Mouse (Mus musculus) cerebellum, postnatal 36 days (tissue): ENCODE measurements around the gene Extl2.

Experiments
- DNase-seq, 2 experiments: peaks; one replicate each; pipeline ENCODE4 v3.0.0; 2021 to 2022; ENCODE audit warnings: mixed read lengths in 2 of 2

Extl2 gene

DNA sequence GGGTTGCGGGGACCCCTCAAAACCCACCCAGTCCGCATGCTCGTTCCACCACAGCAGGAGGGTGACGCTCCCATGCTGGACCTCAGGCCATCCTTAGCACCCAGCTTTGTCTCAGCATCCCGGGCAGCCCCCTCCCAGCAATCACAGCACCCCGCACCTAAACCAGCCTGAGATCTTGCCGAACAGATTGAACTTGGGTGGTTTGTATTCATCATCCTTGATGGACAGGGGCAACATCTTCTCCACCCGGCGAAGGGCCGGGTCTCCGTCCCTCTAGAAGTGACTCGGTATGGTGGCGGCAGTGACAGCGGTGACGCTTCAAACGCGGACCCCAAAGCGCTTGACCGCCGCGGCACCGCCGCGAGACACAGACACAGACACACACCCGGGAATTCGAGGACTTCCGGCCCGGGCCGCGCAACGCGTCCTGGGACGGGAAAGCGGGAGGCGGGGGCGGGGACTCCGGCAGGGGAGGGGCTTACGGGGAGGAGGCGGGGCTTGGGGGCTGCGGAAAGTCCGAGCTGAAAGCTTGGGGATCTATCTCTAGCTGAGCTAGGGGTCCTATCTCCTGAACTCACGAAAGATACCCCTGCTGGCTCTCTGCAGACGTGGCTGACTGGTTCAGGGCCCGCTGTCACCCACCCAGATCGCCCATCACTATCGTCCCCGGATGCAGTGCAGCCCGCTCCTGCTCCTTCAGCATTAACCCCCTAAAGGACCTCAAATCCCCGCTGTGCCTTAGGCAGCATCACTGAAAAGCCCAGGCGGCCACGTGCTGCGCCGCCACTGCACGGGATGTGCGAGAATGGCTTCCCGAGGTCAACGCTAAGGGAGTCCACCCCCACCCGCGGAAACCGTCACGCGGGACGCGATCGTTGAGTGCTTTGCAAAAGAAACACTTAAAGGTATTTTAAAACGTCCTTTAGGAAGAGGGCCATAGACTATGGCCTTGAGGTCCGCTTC is at the start of gene Extl2, which contains the start of gene Slc30a7:
Extl2 (plus strand) TSS at position 485 of the 963 bp plus-strand sequence.
Slc30a7 (minus strand) TSS at position 429 of the 963 bp plus-strand sequence.
- DNase-seq, result peak; percentile 81 to 85

DNA sequence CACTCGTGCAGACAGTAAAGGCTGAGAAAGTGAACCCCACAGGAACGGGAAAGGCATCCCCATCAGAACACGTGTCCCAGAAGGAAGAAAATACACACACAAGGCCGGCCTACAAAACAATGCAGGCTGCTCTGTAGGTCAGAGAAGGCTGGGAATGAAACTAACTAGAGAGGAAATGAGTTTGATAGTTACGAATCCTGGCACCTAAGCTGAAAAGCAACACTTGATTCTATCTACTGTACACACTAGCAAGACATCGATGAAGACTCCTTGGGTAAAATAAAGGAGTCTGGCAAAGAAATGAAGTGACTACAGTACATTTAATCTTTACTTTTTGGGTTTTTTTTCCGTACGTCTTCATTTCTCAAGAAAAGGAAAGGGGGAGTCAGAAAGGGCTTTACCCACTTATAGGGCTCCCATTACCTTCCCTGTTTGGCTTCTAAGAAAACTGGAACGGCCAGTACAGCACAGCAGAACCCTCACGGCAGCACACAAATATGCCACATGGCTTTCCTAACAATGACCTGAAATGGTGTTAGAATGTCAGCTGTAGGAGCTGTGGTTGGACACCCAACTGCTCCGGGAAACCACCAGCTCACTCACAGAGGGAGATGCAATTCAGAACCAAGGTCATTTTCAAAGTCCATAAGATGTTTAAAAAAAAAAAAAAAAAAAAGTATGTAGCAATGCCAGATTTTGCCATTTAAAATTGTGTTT is 45.8 kb upstream of the Extl2 start:
- DNase-seq, result no peak

DNA sequence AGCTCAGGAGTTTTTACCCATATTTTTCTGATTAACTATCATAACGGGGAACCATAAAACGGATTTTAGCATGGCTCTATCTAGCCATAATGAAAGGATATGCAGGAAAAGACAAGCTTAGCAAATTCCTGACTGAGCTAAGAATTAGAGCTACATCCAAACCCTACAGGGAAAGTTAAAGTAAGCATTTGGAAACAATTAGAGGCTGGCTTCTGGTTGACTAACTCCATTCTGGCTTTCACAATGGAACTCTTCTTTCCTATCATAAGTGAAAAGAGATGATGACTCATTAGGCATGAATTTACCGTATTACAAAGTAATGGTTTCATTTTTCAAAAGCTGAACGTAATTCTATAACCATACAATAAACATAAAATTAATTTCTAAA is 45.2 kb upstream of the Extl2 start:
- DNase-seq, result no peak

DNA sequence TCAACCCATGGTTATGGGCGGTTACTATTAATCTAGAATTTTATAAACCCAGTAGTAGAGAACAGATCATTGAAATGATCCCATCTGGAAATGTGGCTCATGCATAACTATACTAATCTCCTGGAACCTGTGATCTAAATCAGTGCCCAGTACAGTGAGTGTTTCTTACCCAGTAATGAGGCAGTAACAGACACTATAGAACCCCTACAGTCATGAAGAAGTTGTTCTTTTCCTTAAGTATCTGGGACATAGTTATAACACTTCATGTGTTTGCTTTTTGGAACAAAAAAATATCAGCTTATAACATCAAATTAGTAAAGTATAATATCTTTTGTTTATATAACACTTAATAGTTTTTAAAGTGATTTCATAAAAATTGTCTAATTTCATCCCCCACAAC is 43.7 kb upstream of the Extl2 start:
- DNase-seq, result no peak

DNA sequence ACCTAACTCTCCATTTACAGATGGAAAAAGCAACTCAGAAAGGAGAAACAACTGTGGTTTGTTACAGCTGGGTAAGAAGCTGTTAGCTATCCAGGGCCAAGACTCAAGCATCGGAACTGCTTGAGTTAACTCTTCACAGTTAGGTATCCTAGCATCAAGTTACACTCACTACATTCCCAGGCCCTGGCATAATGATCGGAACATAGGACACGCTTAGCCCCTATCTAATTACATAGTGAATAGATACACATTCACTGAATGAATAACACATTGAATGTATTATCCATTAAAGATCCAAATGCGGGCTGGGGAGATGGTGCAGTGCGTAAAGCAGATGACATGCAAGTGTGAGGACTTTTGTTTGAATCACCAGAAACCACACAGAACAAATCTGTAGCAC is 43.2 kb upstream of the Extl2 start:
- no peak for DNase-seq

DNA sequence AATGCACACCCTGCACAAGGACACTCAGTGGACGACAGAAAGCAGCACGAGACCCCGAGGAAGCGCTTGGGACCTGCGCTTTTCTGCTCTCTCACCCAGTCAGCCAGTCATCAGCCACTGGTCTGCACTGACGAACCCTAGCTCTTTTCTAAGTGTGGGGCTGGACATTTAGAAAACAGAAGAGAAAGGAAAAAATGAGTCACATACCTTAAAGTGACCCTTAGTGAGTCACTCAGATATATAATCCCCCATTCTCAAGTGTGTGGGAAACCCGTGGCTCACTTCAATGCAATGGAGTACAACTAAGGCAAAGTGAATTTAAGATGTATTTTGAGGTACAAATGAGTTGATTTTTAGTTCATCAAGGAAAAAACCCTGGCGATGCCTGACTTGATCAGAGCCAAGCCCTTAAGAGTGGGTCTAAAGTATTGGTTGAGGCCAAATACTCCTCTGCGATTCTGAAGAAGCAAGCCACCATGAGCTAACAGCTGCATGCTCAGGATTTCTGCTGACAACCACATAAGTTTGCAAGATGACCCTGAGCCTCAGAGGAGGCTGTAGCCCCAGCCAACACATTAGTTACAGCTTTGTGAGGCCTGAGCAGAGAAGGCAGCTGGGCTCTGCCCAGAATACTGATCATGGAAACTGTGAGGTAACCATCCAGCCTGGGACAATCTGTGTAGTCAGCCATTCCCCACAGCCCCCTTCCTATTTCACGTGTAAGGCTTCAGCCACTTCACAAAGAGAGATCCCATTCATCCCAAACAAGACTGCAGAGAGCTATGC is 38.3 kb upstream of the Extl2 start:
- DNase-seq, result no peak

DNA sequence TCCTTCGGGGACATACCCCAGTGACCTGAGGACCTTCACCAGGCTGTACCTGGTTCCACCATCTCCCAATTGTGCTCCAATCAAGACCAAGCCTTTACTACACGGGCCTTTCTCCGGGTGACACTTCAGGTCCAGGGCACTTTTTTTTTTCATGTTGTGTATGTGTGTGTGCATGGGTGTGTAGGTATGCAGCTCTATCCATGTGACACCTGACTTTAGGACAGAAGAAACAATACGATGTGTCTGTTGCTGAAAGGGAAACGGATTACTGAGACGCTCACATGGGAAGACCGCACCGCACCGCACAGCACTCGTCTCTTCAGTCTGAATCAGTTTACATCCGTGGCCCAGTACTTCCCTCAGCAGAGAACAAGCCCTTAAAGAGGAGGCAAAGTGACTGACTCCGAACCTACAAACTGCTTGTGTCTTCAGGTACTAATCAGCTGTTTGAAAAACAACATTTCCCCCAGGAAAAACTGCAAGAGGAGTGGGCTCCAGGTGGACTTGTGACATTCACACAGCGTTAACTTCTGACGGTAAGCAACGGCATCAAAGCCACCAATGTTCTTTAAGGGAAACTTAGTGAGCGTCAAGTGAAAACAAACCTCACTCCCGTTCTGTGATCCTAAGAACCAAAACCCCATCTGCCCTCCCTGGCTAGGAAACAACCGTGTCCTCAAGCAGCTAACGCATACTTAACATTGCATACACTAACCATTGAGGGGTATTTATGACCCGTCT is 36.0 kb upstream of the Extl2 start:
- no peak for DNase-seq

DNA sequence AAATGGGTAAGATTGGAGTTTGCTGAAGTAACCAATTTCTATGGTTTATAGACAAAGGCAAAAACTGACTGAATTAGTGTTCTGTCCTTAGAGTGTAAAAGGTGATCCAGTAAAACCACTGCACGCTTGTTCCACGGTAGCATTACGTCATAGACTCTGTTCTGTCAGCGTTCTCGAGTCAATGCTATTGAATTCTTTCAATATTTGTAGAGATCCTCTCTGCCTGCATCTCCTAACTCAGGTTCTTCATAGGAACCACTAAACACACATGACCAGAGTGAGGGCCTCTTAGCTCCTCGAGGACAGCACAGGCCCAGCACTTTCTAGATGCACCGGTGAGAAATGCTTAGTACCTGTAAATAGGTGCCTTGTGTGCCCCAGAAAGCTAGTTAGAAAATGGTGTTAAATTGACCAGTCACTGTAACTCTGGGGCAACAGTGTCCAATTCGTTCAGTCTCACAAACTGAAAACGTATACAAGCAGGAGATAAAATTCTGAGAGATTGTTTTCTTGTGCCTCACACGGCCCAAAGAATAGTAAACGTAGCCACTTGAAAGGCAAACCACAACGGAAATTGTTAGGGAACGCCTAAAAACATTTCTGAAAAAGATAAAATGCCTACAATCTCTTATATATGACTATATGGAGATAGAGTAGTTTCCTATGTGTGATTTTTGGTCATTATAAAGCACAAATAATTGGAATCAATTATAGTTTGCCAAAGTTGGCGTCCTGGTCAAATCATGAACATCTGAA is 35.2 kb upstream of the Extl2 start:
- DNase-seq, result no peak

DNA sequence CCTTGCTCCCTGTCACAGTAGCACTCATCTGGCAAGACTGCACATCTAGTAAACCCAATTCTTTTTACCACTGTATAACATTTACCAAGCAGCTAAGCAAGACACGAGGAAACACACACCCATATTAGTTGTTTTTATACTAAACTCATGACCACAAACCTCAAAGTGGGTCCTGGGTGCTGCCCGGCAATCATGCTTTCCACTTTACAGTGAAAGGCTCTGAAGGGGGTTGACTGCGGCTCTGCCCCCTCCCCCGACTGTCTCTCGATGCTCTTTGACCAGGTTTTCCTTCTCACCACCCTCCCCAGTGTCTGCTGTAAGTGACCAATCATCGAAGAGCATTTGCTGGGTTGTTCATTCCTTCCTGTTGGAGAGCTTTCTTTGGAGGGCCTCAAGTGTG is 33.0 kb upstream of the Extl2 start:
- DNase-seq, result no peak

DNA sequence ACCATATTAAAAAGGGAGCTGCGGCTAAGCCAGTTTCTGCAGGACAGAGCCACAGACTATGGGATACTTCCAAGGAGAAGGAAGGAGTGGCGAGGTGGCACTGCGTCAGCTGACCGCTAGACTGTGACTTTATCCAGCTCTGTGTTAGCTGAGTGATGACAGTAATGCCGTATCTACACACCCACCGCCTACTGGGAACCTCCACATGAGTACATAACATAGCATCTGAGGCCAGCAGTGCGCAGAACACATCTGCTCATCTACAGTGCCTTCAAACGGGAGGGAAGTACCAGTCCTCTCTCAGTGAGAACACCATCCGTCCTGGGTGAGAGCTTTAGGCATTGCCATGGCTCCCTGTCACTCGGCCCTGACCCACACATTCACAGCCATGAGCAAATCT is 32.3 kb upstream of the Extl2 start:
- no peak for DNase-seq

DNA sequence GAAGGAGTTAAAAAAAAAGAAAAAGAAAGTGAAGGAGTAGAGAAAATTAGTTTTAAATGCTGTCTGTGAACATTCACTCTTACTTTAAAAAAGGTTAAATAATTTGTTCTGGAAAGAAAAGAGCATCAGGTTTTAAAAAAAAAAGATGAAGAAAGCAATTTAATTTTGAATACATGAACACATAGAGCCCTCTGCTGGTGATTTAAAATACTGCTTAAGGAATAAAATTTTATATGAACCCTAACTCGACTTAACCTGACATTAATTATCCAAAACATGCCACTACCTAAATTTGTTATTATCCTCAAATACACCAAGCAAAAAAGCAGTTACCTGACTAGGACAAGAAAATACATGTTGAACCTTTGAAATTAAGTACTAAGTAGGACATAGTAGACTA is 28.3 kb upstream of the Extl2 start:
- no peak for DNase-seq

DNA sequence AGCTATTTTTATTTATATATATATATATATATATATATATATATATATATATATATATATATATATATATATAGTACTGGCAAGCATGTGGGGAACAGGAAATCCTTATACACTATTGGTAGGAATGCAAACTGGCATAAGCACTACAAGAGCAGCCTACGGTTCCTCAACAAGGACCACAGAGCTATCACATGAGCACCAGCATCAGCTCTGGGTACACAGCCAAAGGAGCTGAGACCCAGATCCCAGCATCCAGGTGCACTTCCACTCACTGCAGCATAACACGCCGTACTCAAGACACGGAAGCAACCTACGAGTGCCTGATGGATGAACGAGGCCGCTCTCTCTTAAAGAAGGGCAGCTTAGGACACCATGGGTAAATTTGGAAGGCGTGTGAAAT is 24.0 kb upstream of the Extl2 start:
- no peak for DNase-seq

DNA sequence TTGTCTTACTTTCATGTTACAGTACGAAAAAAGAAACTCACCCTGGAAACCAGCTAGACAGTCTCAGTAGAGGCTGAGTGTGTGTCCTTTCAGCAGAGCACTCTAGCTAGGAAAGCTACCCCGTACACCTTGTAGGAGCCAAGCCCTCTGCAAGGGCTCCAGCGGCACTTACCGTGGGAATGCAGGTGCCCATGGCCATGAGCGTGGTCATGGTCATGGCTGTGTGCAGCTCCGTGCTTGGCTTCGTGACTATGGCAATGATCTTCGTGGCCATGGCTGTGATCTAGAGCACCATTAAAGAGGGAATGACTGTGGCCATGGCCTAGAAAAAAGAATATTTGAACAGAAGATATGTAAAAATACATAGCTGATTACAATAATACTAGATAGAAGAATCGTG is 22.6 kb upstream of the Extl2 start:
- DNase-seq, result no peak

DNA sequence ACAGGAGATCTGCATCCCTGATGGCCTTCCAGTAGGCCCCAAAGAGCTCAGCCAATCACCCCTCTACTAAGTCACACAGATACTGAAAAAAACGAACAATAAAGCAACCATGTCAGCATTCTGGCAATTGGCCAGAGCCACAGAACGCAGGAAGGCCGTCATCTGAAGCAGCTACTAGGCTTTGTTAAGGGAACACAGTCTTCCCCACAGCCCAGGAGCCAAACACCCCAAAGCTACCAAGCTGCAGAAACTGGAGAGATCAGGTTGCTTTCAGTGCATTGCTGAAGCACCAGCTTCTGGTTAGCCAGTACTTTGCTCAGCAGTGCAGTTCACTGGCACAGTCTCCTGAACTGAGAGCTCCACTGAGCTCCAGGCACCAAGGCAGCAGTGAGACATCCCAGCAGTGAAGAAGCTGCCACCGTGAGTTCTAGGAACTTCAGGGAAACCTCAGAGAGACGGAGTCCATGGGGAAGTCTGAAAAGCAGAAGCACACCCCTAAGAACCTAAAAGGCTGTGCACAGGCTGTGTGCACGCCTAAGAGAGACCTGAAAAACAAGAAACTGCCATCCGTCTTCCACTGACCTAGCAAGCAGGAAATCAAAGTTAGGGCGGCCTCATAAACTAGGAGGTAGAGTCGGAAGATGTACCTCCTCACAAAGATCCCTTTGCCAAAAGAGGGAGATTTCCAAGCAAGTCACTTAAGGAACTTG is 21.9 kb upstream of the Extl2 start:
- DNase-seq, result no peak

DNA sequence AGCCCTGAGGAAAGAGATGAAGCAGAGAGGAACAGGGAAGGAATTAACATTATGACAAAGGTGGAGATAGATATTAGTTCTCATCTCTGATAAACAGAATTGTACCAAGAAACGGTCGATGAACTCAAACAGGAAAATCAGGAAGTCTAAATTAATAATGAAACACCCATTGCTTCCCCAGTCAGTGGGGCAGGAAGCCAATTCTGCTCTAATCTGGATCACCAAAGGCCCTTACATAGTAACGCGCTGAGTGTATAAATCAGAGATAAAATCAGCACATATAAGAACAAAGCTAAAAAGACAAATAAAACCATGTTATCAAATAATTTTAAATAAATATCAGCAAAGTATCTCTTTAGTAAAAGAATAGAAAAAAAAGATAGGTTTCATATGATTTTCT is 15.2 kb upstream of the Extl2 start:
- no peak for DNase-seq

DNA sequence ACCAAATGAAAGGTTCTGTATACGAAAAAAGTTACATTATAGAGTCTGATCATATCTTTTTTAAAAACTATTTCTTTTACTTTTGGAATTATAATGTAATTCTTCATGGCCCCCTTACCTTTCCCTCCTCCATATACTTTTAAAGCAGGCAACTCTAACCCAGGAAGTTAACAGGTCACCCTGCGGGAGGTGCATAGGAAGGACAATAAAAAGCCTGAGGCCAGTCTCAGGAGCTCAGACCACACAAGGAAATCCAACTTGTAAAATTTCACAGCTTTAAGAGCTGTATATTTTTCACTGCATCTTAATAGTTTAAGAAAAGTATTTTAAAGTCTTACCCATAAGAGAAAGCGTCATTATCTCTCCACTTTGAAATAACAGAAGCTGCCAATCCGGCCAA is 14.7 kb upstream of the Extl2 start:
- DNase-seq, result no peak

DNA sequence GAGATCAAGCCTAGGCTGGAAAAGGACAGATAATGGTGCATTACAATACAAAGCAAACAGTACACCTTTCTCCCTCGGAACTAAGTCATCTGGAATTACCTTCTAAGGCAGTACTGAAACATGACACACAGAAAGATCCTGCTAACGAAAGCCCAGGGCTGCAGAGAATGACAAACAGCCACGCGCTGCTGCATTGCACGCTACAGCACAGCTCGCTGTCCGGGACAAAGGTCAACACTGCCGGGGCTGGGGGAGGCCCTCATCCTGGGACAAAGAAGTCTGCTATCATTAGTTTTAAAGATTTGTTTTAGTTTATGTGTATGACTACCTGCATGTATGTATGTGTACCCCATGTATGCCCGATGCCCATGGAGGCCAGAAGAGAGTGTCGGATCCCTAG is 14.2 kb upstream of the Extl2 start:
- no peak for DNase-seq

DNA sequence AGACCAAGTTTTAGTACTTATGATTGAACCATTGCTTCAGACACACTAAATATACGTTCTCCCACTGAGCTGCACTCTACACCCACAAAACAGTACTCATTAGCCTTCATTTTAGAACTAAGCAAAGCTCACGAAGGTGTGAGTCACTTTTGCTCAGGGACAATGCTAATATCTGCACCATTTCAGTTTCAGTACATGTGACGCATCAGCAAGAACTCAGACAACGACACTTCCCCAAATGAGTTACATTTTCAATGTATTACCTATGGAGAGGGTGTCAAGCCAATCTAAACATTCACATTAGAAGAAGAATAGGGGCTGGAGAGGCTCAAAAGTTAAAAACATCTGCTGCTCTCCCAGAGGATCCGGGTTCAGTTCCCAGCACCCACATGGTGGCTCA is 10.3 kb upstream of the Extl2 start:
- DNase-seq, result no peak

DNA sequence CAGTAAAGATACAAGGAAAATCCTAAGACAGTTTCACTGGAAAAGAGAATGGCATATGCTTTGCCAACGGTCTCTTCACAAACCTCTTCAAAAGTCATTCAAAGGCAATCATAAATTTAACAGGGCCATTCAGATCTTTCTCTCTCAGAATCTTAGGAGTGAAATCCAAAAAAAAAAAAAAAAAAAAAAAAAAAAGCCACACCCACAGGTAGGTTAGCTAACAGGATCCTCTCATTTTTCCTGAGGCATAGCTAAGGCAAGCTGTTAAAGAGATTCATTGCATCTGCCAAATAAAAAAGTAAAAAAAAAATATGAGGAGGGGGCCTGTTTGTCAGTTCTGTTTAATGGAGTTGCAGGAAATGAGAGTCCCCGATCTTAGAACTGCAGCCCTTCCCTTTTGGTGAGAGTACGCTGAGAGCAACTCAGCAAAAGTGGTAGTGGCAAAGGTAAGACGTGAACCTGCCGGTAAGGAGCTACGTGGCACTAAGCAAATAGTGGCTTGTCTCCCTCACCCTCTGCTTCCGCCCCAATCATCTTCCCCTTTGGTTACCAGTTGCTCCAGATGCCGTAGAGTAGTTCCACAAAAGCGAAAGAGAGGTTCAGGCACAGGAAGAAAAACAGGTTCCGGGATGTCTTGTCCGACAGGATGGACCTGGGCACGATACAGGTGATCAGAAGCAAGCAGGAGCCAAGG is 831 bp upstream of the Extl2 start:
- DNase-seq, result no peak

DNA sequence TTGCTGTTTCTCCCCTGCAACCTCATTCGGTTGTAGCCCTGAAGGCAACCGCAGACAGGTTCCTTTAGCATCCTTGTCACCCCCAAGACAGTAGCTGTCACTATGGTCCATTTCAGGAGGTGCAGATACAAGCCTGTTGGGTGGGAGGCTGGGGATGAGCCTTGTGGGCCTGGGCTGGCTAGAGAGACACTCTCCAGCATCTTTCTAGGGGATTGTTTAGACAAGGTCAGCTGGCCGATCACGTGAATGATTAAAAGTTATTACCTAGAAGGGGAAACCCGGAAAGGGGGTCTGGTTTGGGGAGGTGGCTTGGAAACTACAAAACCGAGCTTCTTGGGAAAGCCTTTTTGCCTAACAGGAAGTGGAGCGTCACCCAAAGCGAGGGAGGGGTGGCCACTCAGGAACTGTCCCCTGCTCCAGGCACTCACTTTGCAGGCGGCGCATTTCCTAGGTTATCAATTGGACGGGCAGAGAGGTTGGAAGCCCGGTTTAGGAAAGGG is 729 bp downstream of the Extl2 start:
- peak; percentile 81 to 83 for DNase-seq
